10 mouse cellular contexts compared by ENCODE assay signal in the genomic region with DNA sequence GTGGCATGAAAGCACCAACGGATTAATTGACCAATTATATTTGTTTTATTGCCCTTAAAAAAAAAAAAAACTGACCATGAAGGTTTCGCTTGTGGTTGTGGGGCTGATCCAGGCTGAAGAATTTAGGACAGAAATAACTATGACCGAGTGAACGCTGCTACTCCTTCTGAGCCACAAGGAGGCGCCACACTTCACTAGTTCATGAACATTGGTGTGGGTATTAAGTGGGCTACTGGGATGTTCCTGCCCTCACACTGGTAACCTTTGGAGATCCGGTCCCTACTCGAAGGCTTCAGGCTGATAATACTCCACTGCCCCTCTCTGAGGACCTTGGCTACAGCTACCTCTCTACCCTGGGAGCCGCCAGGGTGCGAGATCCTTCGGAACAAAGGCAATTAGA. TPM values are rescaled to one million over a fixed set of nuclear protein-coding genes. Genes with fewer than 3 reads are reported as not detected.
DNase-seq lines count a peak whose midpoint lies in the region; ATAC-seq and TF ChIP-seq lines count a peak whose summit lies in the region.
"Had no signal": no experiment of that assay in that cellular context is flagged by ENCODE, and none has a peak within 500 bp of the region (broad histone marks: within the 10 kb centered on the region; RNA-seq: fewer than 3 reads in every experiment).

No protein-coding gene starts in this region.

- 0 out of 2 replicates have a peak, but pooled peaks have one; percentile 9 for ATAC-seq in kidney, embryonic 14.5 days (ENCODE audit: low FRiP score, low TSS enrichment)
- ATAC-seq in kidney, embryonic 16.5 days (ENCODE audit: low FRiP score, low TSS enrichment) = no peak
- no peak for ATAC-seq in G1E (ENCODE audit: extremely low read depth, insufficient number of reproducible peaks, low FRiP score, poor library complexity, severe bottlenecking)
- 0 out of 2 replicates have a peak, but pooled peaks have one; percentile 21 for ATAC-seq in midbrain, embryonic 15.5 days (replicated peaks)

- TF ChIP-seq CTCF in G1E (IDR thresholded peaks at IDR 0.05; ENCODE audit: low read depth, low read length) = 0 out of 2 replicates have a peak, but pooled peaks have one; percentile 15

- no peak overlapping the region for H3K27ac ChIP-seq in kidney, embryonic 14.5 days (ENCODE audit: low read depth, low read length)
- no peak overlapping the region for H3K27ac ChIP-seq in kidney, embryonic 16.5 days (ENCODE audit: low read length)
- no peak overlapping the region for H3K27ac ChIP-seq in midbrain, embryonic 15.5 days
- H3K27ac ChIP-seq: liver, embryonic 13.5 days had no signal

- H3K9ac ChIP-seq in kidney, embryonic 14.5 days (ENCODE audit: low read depth, low read length) = no peak overlapping the region
- H3K9ac ChIP-seq in kidney, embryonic 16.5 days (replicated peaks; ENCODE audit: low read length) = no peak overlapping the region
- no peak overlapping the region for H3K9ac ChIP-seq in midbrain, embryonic 15.5 days
- H3K9ac ChIP-seq: liver, embryonic 13.5 days had no signal

- no peaks in the 10 kb centered on the region for H3K27me3 ChIP-seq in kidney, embryonic 14.5 days (ENCODE audit: control insufficient read depth, insufficient read depth, low read length)
- no peaks in the 10 kb centered on the region for H3K27me3 ChIP-seq in kidney, embryonic 16.5 days (ENCODE audit: insufficient read depth, low read length)
- no peaks in the 10 kb centered on the region for H3K27me3 ChIP-seq in G1E (ENCODE audit: insufficient read depth, low read length)
- H3K27me3 ChIP-seq in midbrain, embryonic 15.5 days (replicated peaks) = no peaks in the 10 kb centered on the region
- H3K27me3 ChIP-seq: liver, embryonic 13.5 days had no signal

- no peak overlapping the region for H3K4me3 ChIP-seq in kidney, embryonic 14.5 days (ENCODE audit: low read length)
- H3K4me3 ChIP-seq in kidney, embryonic 16.5 days (ENCODE audit: low read length) = no peak overlapping the region
- no peak overlapping the region for H3K4me3 ChIP-seq in G1E (ENCODE audit: low read depth, low read length)
- no peak overlapping the region for H3K4me3 ChIP-seq in midbrain, embryonic 15.5 days
- H3K4me3 ChIP-seq: erythroblast, embryonic 14.5 days; liver, embryonic 13.5 days had no signal

- no peak overlapping the region for H3K4me2 ChIP-seq in kidney, embryonic 14.5 days (replicated peaks; ENCODE audit: low read depth, low read length)
- H3K4me2 ChIP-seq in kidney, embryonic 16.5 days (replicated peaks; ENCODE audit: low read depth, low read length) = no peak overlapping the region
- no peak overlapping the region for H3K4me2 ChIP-seq in midbrain, embryonic 15.5 days
- H3K4me2 ChIP-seq: liver, embryonic 13.5 days had no signal

- H3K36me3 ChIP-seq in kidney, embryonic 14.5 days (ENCODE audit: control insufficient read depth, insufficient read depth, low read length) = peaks cover 22% of the 10 kb centered on the region; the same call in 1 of the 2 replicates
- H3K36me3 ChIP-seq in kidney, embryonic 16.5 days (ENCODE audit: insufficient read depth, low read length) = peaks cover 5% of the 10 kb centered on the region; the same call in 1 of the 2 replicates
- no peaks in the 10 kb centered on the region for H3K36me3 ChIP-seq in G1E (replicated peaks)
- peaks cover 9% of the 10 kb centered on the region; the same call in 1 of the 2 replicates for H3K36me3 ChIP-seq in midbrain, embryonic 15.5 days (replicated peaks)
- H3K36me3 ChIP-seq: liver, embryonic 13.5 days had no signal

- DNase-seq in A20 (ENCODE audit: low read depth, low spot score) (peak; percentile 46), G1E (ENCODE audit: low spot score) (no peak)
- DNase-seq in embryo, embryonic 9.5 days (ENCODE audit: extremely low spot score) = peak; percentile 32
- DNase-seq in spleen, postnatal 14 days (ENCODE audit: low spot score in 2 of 2) = no peak
- no peak for DNase-seq in urinary bladder, postnatal 25 days (ENCODE audit: low spot score)
- DNase-seq: liver, embryonic 13.5 days had no signal

- no peaks in the 10 kb centered on the region for H3K9me3 ChIP-seq in kidney, embryonic 14.5 days (ENCODE audit: control insufficient read depth, low read length)
- no peaks in the 10 kb centered on the region for H3K9me3 ChIP-seq in kidney, embryonic 16.5 days (ENCODE audit: low read length)
- H3K9me3 ChIP-seq in G1E (replicated peaks) = 0 out of 2 replicates have a peak, but pooled peaks cover 8% of the 10 kb centered on the region
- H3K9me3 ChIP-seq in midbrain, embryonic 15.5 days = no peaks in the 10 kb centered on the region
- H3K9me3 ChIP-seq: liver, embryonic 13.5 days had no signal

- no peaks in the 10 kb centered on the region for H3K4me1 ChIP-seq in kidney, embryonic 14.5 days (ENCODE audit: control insufficient read depth, insufficient read depth, low read length)
- peaks cover 2% of the 10 kb centered on the region; the same call in 1 of the 2 replicates for H3K4me1 ChIP-seq in kidney, embryonic 16.5 days (ENCODE audit: insufficient read depth, low read length)
- no peaks in the 10 kb centered on the region for H3K4me1 ChIP-seq in G1E (ENCODE audit: insufficient read depth, low read depth, low read length)
- H3K4me1 ChIP-seq in midbrain, embryonic 15.5 days = peaks cover 9% of the 10 kb centered on the region
- H3K4me1 ChIP-seq: liver, embryonic 13.5 days had no signal

- WGBS in kidney, embryonic 14.5 days = 57% methylated on average over 10 of the region's 10 CpGs
- 57% methylated on average over 10 of the region's 10 CpGs for WGBS in kidney, embryonic 16.5 days
- WGBS in midbrain, embryonic 15.5 days = 52% methylated on average over 10 of the region's 10 CpGs

RNA-seq across cellular contexts. Expression of a gene that starts 42.9 kb away (rescaled TPM):
- polyA plus RNA-seq in kidney, embryonic 14.5 days (2014; fragmentation: Nextera tagmentation; extraction: Ambion mirVana) = 2.4 and 2.6 TPM in 2 replicates
- polyA plus RNA-seq in kidney, embryonic 16.5 days (2015; fragmentation: Nextera tagmentation; extraction: Ambion mirVana) = 3.5 and 4.0 TPM in 2 replicates
- total RNA-seq in G1E (2014; fragmentation: Nextera tagmentation) = 0.98 TPM in 1 of 2 replicates, not detected in the other
- 0.98 and 1.6 TPM in 2 replicates for total RNA-seq in G1E (2017)
- not detected in 2 replicates for polyA plus RNA-seq in G1E (2012)
- 1.9 and 2.1 TPM in 2 replicates for polyA plus RNA-seq in midbrain, embryonic 15.5 days (2015; fragmentation: Nextera tagmentation; extraction: Ambion mirVana)
- polyA plus RNA-seq: erythroblast, embryonic 14.5 days had no signal

Comparison
In these comparisons a context has a peak if more than half of its experiments do, and no peak if none do; other contexts are left out.
1. ATAC-seq: peak in kidney, embryonic 14.5 days (single experiment) and midbrain, embryonic 15.5 days (single experiment); none in kidney, embryonic 16.5 days (single experiment) and G1E (single experiment).
2. DNase-seq: peak in A20 (single experiment) and embryo, embryonic 9.5 days (single experiment); none in G1E (single experiment), spleen, postnatal 14 days (0 of 2) and urinary bladder, postnatal 25 days (single experiment).